Mouse (Mus musculus) thymus, adult 2 months (tissue): ENCODE results near the gene Nmur2.

ENCODE experiments used
- CTCF ChIP-seq: fragments of 200-500 bp; IDR thresholded peaks from 2 replicates; pipeline ENCODE4 v1.5.1; 2012; ENCODE audit warnings: mild to moderate bottlenecking, control low read depth, low read length, moderate library complexity, borderline replicate concordance; ENCODE audit not compliant: control insufficient read depth, poor library complexity, insufficient read depth; ENCODE audit errors: extremely low read depth
- POLR2A ChIP-seq: fragments of 200-500 bp; IDR thresholded peaks from 2 replicates; pipeline ENCODE4 v1.6.1; 2012; ENCODE audit warnings: mild to moderate bottlenecking, low read length, control low read depth, moderate library complexity; ENCODE audit not compliant: control insufficient read depth, poor library complexity, insufficient read depth; ENCODE audit errors: extremely low read depth

GRCm38 (mm10) chr11:56054439-56054838, 13.6 kb upstream of the Nmur2 start:
- TF ChIP-seq CTCF (no peak), POLR2A (no peak)
